Mouse (Mus musculus) bone marrow, adult 2 months (tissue): ENCODE measurements around the gene Rab37. TPM values are rescaled to one million over a fixed set of nuclear protein-coding genes. Genes with fewer than 3 reads are reported as not detected.

Source experiments
- H3K27ac ChIP-seq: fragments of 200-500 bp; 2 replicates; pipeline ENCODE4 v1.5.1; 2012; ENCODE audit warnings: low read depth, mild to moderate bottlenecking, control low read depth, inconsistent platforms, low read length; ENCODE audit not compliant: control insufficient read depth, poor library complexity, insufficient read depth
- H3K4me1 ChIP-seq: fragments of 200-500 bp; 2 replicates; pipeline ENCODE4 v1.6.1; 2011; ENCODE audit warnings: low read length; ENCODE audit not compliant: control insufficient read depth, insufficient read depth
- H3K4me3 ChIP-seq: fragments of 200-500 bp; replicated peaks from 2 replicates; pipeline ENCODE3; 2011; ENCODE audit warnings: mild to moderate bottlenecking, low read depth, low read length, control low read depth; ENCODE audit not compliant: control insufficient read depth
- CTCF ChIP-seq: fragments of 200-500 bp; IDR thresholded peaks from 2 replicates; pipeline ENCODE4 v1.5.1; 2011; ENCODE audit warnings: low read length, control low read depth; ENCODE audit not compliant: control insufficient read depth, insufficient read depth
- POLR2A ChIP-seq: fragments of 200-500 bp; IDR thresholded peaks from 2 replicates; pipeline ENCODE4 v1.6.1; 2011; ENCODE audit warnings: low read depth, mild to moderate bottlenecking, control low read depth, low read length, borderline replicate concordance; ENCODE audit not compliant: control insufficient read depth
- WGBS: fragments of 180-500 bp; shearing (Covaris S2); methylation state at CpG from one replicate; pipeline ENCODE4 v1.1.7; 2018; 5-methylcytosine and 5-hydroxymethylcytosine counted together
- polyA plus RNA-seq: library from polyadenylated mRNA; stranded (reverse); fragments of >200 nt; gene quantifications from 2 replicates; pipeline ENCODE4 v1.2.4, GENCODE M21; 2011; ENCODE audit warnings: low replicate concordance; ENCODE audit not compliant: missing spikeins, insufficient read depth, insufficient read length

The Rab37 gene
- polyA plus RNA-seq, 1 experiment, result 11.6 TPM

DNA sequence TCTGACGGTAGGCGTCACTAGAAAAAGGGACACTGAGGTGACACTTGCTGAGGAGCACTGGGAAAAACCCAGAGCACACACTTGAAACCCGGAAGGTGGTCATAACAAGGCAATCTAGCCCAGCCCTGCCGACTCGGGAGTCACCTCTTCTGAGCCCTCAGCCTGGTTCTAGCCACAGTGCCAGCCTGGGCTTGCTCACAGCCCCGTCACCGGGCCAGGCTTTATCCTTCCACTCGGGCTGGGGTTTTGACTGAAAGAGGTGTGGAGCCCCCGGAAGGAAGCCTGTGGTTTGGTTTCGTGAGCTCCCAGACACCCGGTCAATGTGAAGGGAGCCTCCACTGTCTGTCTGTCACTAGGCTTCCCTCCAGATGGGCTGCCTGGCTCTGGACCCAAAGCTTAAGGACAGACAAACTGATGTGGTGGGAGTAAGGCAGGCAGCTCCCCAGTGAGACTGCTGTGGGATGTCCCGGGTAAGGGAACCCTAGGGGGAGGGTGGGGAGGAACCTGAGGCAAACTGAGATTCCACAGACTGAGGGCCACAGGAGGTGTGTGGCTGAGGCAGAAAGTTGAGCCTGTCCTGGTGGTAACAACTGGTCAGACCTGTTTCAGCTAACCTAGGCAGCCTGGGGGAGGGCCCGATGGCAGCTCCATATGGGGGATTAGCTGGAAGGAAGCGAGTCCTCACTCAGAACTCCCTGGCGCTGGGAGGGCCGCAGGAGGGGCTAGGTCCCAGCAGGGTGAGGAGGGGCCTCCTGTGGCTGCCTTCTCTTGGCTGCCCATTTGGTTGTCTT is 82.5 kb downstream of the Rab37 start:
- Histone ChIP-seq H3K27ac (peak overlapping the region; percentile 21), H3K4me1 (peaks cover 10% of the 10 kb centered on the region), H3K4me3 (no peak overlapping the region)
- TF ChIP-seq CTCF (no peak), POLR2A (no peak)
- 20% methylated on average over 16 of the region's 16 CpGs for WGBS

DNA sequence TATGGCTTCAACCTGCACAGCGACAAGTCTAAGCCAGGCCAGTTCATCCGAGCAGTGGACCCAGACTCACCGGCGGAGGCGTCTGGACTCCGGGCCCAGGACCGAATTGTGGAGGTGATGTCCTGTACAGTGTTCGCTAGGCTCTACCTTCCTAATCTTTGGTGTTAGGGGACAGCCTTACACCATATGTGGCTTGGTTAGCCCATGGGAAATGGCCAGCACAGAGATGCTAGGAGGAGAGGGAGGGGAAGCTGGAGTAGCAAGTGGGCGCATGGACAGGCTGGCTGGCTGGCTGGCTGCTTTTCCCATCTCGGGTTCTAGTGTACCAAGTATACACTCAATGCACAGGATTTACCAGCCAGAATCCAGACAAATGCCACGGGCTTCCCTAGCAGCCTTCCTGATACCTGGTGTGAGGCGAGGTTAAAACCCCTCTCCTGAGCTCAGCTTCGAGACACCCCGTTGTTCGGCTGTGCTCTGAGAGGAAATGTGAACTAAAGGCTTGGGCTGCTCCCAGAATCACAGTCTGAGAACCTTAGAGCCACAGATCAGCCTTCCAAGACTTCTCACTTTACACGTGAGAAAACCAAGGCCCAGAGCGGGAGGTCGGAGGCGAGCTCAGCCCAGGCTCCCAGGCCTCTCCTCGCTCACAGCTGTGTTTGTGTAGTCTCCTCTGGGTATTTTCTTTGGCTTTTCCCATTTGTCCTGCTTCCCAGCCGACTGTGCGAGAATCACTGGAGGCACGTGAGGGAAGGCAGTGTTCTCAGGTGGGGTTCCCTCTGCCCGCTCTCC is 85.4 kb downstream of the Rab37 start:
- Histone ChIP-seq H3K27ac (no peak overlapping the region), H3K4me1 (peaks cover 10% of the 10 kb centered on the region), H3K4me3 (no peak overlapping the region)
- WGBS, result 89% methylated on average over 24 of the region's 24 CpGs
- TF ChIP-seq POLR2A (no peak), CTCF (no peak)

DNA sequence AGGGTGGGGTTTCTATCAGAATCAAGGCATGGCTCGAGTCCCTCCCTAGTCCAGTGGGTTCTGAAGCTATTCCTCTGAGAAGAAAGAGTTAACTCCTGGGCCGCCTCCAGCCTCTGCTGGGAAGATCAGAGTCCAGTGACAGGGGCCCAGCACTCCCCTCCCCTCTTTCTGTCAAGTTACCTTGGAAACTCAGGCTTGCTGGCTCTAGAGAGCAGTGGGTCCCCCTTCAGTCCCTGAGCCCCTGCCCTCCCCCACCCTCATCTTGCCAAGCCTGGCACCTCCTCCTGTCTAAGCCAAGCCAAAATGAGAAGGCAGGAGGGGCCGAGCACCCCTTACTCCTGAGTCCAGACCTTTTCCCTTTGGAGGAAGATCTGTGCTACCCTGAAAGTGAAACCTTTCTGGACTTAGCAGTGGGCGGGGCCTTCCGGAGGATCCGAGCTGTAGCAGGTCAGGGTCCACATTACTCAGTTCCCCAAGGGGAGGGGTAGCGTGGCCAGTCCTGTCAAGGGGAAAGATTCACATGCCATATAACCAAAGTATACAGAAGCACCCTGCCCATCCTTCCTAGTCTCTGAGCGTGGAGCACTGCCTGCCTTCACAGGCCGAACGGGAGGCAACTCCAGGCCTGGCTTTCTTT is 86.4 kb downstream of the Rab37 start:
- no peak overlapping the region for H3K4me3 ChIP-seq
- H3K27ac ChIP-seq, result no peak overlapping the region
- TF ChIP-seq POLR2A (no peak), CTCF (no peak)
- WGBS, result 77% methylated on average over 10 of the region's 10 CpGs
- peaks cover 7% of the 10 kb centered on the region for H3K4me1 ChIP-seq

DNA sequence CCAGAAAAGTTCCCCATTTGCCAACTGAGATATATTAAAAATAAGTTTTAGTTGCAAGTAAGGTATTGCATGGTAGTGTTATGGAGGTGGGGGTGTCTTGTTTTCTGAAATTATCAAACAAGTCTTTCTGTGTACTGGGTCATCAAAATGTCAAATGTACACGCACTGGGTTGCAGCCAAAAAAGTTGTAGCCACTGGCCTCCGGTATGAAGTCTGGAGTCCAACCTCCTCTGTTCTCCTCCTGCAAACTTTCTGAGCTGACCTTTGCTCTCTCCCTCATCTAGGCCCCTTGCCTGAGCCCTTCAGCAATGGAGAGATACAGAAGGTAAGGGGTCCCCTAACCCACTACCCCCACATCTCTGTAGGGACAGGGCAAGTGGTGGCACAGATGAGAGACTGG is 87.5 kb downstream of the Rab37 start:
- H3K4me3 ChIP-seq, result no peak overlapping the region
- no peak overlapping the region for H3K27ac ChIP-seq
- no peak for TF ChIP-seq CTCF
- TF ChIP-seq POLR2A, result no peak
- 84% methylated on average over 2 of the region's 2 CpGs for WGBS
- peaks cover 5% of the 10 kb centered on the region for H3K4me1 ChIP-seq

DNA sequence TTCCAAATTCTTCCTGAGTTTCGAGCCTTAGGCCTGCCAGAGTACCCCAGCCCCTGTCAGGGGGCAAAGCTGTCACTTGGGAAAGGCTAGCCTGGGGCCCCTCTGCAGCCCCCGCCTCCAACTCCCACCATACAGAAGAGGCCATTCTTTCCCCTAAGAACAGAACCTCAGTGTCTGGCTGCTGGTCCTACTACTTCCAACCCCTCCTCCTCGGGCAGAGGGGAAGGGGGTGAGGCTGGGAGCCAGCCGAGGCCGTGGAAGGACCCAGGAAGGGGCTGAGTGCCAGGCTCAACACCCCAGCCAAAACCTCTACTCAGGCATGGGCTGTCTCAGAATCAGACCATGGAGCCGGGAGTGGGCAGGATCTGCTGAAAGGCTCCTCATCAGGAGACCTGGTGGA is 88.0 kb downstream of the Rab37 start:
- WGBS, result 91% methylated on average over 6 of the region's 6 CpGs
- TF ChIP-seq CTCF (no peak), POLR2A (no peak)
- Histone ChIP-seq H3K4me3 (no peak overlapping the region), H3K4me1 (peaks cover 5% of the 10 kb centered on the region), H3K27ac (no peak overlapping the region)

DNA sequence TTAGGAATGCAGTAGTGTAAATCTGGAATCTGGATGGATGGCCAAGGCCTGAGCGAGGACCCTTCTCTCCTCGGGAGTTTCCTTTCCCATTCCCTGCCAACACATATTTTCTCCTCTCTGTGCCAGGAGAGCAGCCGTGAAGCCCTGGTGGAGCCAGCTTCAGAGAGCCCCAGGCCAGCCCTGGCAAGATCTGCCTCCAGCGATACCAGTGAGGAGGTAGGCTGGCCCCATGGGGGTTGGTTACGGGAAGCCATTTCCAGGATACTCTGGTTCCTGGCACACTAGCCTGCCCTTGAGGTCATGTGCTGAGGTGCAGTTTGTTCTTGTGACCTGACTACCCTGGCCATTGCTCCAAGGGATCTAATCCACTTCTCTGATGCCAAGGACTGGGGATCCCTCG is 88.7 kb downstream of the Rab37 start:
- Histone ChIP-seq H3K4me1 (no peaks in the 10 kb centered on the region; the same call in 1 of the 2 replicates), H3K27ac (no peak overlapping the region), H3K4me3 (no peak overlapping the region)
- 87% methylated on average over 6 of the region's 6 CpGs for WGBS
- TF ChIP-seq POLR2A, result no peak
- no peak for TF ChIP-seq CTCF

DNA sequence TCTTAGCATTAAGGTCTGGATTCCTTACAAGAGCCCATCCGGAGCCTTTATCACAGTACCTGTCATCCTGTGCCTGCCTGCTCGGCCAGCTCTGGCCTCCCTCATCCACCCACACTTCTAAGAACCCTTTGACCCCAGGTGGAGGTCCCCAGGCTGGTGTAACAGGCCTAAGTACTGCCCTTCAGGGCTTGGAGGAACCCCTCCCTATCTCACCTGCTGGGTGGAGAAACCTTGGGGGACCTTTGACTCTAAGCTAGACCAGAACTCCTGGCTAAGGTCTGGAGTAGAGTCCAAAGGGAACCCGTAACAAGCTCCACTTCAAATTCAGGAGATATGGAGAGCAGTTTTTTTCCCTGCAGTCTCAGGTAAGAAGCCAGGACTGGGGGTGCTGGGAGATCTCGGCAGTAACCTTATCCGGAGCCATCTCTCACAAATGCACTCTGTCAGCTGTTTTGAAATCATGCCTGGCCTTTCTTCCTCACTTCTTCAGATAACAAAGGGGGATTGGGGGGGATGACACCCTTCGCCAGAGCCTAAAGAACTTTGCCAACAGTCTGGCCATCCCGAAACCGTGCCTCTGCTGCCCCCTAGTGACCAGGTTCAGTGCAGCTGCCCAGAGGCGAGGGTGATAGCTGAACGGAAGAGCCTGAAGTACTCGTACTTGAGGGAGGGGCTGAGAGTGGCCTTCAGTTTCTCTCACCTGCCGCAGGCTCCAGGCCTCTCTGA is 90.8 kb downstream of the Rab37 start:
- no peak overlapping the region for H3K4me3 ChIP-seq
- H3K4me1 ChIP-seq, result peaks cover 2% of the 10 kb centered on the region; the same call in 1 of the 2 replicates
- TF ChIP-seq CTCF (peak; percentile 98), POLR2A (no peak)
- 21% methylated on average over 12 of the region's 12 CpGs for WGBS
- H3K27ac ChIP-seq, result no peak overlapping the region
